Mouse (Mus musculus) A20 (cell line): ENCODE measurements around the gene Aanat.
"Not testable (repeated sequence)": the region's sequence is repeated elsewhere in the genome, so short reads cannot be mapped to it uniquely, and the experiment has no call there.

Source experiments
- DNase-seq: peaks from one replicate; pipeline ENCODE4 v3.0.0-alpha.2; 2011; ENCODE audit warnings: low read depth, low spot score

Aanat gene

DNA sequence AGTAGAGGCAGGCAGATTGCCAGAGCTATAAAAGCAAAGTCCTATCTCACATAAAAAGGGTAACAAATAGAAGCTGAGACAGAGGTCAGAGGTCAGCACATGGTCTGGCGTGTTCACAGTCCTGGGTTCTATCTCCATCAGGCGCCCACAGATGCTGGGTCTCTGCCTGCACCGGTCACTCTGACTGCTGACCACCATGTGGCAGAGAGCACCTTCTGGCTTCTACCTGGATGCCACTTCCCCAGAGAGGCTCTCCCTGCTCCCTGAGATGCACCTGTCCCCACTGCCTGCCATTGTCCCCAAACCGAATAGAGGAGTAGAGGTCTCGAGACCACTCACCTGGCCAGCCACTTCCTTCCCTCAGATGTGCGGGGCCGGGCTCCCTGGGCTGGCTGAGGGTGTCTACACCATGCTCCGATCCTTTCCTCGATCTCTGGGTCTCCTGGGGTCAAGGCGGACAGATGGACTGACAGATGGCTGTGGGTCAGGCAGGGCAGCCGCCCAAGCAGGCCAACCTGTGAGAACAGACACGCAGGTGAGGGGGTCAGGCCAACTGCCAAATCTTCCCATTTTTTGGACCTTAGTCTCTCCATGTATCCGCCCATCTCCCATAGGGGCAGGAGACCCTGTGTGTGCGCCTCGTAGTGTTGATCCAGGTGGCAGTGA, 23.9 kb downstream of the Aanat start:
- no peak for DNase-seq

DNA sequence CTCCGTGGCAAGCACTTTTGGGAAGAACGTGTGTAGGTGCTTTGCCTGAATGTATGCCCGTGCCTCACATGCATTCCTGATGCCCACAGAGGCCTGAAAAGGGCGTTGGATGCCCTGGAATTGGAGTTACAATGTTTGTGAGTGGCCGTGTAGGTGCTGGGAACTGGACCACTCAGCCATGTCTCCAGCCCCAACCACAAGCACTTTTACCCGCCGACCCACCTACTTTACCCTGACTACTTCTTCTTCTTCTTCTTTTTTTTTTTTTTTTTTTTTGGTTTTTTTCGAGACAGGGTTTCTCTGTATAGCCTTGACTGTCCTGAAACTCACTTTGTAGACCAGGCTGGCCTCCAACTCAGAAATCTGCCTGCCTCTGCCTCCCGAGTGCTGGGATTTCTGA, 24.9 kb downstream of the Aanat start:
- not testable (repeated sequence) for DNase-seq

GRCm38 (mm10) chr11:116611883-116612282, 25.7 kb downstream of the Aanat start:
- DNase-seq, result no peak

- DNase-seq, result no peak
Measured at GRCm38 (mm10) chr11:116612554-116612953, 26.3 kb downstream of the Aanat start.

DNA sequence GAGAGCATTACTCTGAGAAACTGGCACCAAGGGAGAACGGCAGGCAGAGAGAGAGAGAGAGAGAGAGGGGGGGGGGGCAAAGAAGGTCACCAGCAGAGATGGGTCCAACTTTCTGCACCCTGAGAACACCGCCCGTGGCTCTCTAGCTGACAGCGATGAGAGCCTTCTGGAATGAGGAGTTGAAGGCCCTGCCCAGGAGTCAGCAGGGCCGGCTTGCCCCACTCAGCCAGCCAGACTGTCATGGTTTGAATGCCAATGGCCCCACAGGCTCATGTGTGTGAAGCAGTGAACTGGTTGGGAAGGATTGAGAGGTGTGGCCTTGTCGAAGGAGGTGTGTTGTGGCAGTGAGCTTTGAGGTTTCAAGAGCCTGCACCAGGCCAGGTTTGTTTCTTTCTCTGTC, 27.0 kb downstream of the Aanat start:
- DNase-seq, result no peak

DNA sequence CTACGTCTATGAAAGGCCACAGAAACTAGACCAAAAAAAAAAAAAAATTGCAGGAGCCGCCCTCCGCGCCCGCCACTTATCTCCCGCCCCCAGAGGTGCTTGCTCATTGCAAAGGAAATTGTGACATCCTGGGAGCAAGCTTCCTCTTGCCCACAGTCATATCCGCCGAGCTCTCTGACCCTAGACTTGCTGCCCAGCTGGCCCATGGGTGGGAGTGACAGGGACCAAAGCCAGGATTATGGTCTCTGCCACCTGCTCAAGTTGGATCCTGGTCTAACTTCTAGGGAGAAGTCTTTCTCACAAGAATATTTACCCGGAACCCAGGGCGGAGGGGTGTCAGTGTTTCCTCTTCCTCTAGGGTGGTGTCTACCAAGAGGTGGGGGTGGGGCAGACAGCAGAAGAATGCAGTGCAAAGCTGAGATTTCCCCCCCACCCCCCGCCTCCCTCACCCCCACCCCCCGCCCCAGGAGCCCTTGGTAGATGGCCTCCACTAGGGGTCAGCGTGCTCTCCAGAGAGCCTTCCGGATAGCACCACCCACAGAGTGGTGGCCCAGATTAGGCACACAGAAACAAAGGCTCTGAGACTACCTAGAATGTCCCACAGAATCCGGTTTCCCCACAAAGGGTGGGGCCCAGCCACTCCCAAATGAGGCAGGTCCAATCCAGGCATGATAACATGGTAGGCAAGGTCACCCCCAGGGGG, 29.7 kb downstream of the Aanat start:
- peak; percentile 35 for DNase-seq

DNA sequence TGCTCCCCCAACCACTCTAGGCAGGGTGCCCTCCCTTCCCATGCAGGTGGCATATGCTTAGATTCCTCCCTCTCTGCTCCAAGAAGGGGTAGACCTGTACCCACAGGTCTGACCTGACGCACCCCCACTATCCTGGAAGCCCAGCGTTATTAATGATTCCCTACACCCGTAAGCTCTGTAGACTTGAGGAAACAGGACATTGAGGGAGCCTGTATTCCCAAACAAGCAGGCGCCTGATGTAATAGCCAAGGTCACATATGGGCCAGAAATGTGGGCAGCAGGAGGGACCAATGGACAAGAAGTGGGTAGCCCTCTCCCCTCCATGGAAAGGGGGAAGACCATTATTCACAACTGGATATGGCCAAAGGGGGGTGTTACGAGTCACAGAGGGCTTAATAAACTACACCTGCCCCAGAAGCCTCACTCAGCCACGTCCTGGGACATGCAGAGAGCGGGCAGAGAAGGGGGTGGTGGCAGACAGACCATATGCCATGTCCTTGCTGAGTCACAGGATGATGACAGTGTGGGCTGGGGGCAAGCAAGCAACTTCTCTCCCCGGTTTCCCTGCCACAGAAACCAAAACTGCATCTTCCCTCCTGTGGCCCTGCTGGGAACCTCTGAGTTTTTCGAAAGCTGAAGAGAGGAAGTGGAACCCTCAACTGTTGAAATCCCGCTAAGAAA, 30.3 kb downstream of the Aanat start:
- peak; percentile 32 for DNase-seq

GRCm38 (mm10) chr11:116617641-116618040, 31.4 kb downstream of the Aanat start:
- DNase-seq, result no peak

DNA sequence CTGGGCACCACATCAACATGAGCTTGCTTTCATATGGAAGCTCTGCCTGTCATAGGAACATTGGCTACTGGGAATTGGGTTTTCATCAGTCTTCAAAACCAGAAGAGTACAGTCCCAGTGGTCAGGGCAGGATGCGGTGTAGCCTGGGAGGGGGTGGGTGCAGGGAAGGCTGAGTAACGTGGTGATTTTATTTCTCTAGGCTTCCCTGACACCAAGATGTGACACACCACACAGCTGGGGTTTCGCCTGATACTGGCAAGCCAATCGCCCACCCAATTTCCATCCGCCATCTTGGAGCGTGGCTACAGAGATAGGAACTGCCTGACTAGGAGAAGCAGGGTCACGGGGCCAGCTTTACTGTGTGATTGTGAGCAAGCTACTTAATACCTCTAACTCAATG, 32.4 kb downstream of the Aanat start:
- DNase-seq, result no peak

DNA sequence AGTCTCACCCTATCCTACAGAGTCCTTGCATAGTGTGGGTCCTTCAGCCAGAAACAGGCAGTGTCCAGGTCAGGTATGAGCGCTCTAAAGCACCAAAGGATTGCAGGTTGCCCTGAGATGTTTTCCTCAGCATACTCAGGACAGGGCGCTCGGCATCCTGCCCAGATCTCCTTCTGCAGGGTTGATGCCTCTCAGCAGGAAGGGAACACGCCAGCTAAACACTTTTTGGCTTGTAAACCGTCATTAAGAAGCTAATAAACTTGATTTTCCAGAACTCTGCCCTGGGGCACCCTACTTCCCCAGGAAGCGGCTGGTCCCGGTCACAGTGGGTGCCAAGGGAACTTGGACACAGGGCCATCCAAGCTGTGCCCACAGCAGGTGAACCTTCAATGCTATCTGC, 32.9 kb downstream of the Aanat start:
- DNase-seq, result no peak

DNA sequence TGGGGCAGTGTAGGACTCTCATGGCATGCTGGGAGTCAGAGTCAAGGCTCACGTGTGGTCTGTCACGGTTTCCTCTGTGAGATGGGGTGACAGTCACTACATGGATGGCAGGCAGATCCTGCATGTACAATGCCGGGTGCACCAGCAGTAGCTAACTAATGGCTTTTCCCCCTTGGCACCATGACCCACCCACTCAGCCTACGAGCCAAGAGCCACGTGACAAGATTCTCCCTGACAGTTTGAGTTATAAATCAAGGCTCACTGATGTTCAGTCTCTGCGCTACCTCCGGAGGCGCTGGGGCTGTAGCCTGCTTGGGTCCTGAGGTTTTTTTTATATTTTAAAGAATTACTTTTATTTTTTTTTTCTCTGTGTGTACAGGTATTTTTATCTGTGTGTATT, 33.3 kb downstream of the Aanat start:
- no peak for DNase-seq

- DNase-seq, result no peak
Measured at GRCm38 (mm10) chr11:116620073-116620472, 33.8 kb downstream of the Aanat start.

- no peak for DNase-seq
Measured at GRCm38 (mm10) chr11:116620559-116621253, 34.5 kb downstream of the Aanat start.

DNA sequence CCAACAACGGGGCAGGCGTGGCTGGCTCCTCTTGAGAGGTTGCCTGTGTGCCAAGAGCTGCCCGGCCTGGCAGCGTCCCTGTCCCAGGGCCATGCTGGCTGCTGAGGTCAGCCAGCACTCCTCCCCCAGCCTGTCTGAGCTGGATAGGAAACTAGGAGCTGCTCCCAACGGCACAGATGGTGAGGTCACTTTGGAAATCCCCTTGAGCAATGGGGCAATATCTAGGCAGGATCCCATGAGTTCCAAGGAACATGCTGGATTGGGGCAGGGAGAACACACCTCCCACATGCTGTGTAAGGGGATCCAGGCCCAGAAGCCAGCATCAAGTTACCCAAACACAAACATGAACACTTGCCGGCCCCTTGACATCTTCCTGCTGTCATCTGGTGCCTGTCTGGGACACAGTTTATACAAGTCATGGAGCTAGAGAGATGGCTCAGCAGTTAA, 35.0 kb downstream of the Aanat start:
- DNase-seq, result no peak

DNA sequence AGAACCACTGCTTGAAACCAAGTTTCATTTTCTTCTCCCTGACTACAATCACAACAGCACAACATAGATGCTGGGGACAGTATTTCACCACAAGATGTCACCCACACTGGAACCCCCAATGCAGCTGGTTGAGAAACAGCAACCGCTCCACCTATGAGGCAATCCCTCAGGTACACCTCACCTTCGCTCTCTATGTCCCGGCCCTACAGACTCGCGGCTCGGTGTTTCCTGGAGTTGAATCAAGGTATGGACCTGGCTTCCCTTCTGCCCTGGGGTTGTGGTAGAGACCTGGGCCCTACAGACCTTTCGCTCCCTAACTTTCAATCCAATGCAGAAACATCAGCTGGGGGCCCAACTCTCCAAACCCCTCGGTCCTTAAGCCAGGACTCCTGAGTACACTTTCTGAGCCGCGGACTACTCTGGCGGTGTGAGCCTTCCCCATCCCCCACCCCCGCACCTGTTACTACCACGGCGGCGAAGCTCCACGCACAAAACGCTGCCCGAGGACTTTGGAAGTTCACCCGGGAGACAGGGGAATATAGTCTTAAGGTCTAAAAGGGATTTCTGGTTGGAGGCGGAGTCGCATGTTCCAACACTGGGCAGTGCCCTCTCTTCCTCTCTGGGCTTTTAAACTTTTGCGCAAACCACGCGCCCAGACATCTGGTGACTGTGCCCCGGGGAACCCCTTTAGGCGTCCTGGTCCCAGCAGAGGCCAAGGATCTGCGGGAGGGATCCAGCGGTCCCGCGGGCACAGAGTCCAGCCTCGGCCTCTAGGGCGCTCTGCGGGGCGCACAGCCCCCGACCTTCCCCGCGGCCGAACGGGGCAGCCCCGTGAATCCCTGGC, 37.3 kb downstream of the Aanat start:
- peak; percentile 47 for DNase-seq

DNA sequence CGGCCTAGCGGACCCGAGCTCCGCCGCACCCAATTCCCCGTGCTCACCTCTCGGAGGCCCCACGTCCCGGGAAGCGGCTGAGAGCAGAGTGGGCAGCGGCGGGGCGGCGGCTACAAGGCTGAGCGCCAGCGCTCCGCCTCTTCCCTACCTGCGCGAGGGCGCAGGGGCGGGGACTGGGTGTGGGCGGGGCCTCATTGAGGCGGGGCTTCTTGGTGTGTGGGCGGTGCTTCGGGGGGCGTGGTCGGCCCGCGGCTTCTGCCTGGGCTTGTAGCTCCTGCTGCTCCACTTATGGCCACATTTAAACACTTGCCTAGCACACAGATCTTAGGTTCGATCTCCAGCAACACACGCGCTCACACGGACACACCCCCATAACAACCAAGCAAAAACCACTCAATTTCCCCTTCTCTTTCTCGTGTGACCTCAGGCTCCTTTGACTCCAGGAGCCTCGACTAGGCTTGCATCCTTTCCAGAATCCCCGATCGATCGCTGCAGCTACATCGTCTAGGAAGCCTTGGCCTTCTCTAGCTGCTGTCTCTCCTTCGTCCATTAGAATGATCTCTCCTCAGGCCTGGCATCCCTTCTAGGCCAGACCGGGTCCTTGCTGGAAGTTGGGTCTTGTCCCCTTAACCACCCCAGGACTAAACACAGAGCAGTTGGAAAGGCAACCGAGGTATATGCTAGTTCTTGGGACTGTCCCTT, 38.0 kb downstream of the Aanat start:
- peak; percentile 94 for DNase-seq

- peak; percentile 83 for DNase-seq
Measured at GRCm38 (mm10) chr11:116625081-116626000, 39.1 kb downstream of the Aanat start.

- DNase-seq, result no peak
Measured at GRCm38 (mm10) chr11:116626299-116627071, 40.3 kb downstream of the Aanat start, which contains the start of gene Rhbdf2. Gene Rhbdf2 (minus strand): TSS chr11:116627019.
